Mouse (Mus musculus) small intestine, adult 2 months (tissue): ENCODE measurements at regions not wholly inside any gene's neighbourhood (a gene's known extent, or its start where the extent isn't known, plus 50 kb on each side); places are given as distances from the start of the nearest gene placed in this dataset.

Experiments used
- CTCF ChIP-seq: fragments of 200-500 bp; IDR thresholded peaks from 2 replicates; pipeline ENCODE4 v1.5.1; 2012; ENCODE audit warnings: low read depth, mild to moderate bottlenecking, control low read depth, inconsistent platforms, low read length, moderate library complexity, mixed read lengths; ENCODE audit not compliant: insufficient replicate concordance, insufficient read length; ENCODE audit errors: extremely low read depth
- POLR2A ChIP-seq: fragments of 200-500 bp; IDR thresholded peaks from 2 replicates; pipeline ENCODE4 v1.6.1; 2012; ENCODE audit warnings: low read depth, mild to moderate bottlenecking, control low read depth, inconsistent platforms, low read length, moderate library complexity

- TF ChIP-seq POLR2A (no peak), CTCF (no peak)
Observed at GRCm38 (mm10) chr8:128207138-128207537, 151.3 kb upstream of the Nrp1 start.
